8 mouse cellular contexts compared by ENCODE assay signal in genomic region chr4:151139053-151139840, GRCm38 (mm10). TPM values are rescaled to one million over a fixed set of nuclear protein-coding genes. Genes with fewer than 3 reads are reported as not detected.
DNase-seq lines count a peak whose midpoint lies in the region; ATAC-seq and TF ChIP-seq lines count a peak whose summit lies in the region.
"Had no signal": no experiment of that assay in that cellular context is flagged by ENCODE, and none has a peak within 500 bp of the region (broad histone marks: within the 10 kb centered on the region; RNA-seq: fewer than 3 reads in every experiment).

No protein-coding gene starts in this region.

- H3K27ac ChIP-seq in intestine, embryonic 16.5 days (ENCODE audit: low read length) = no peak overlapping the region
- peak overlapping the region; percentile 89 for H3K27ac ChIP-seq in midbrain, embryonic 10.5 days (replicated peaks)
- H3K27ac ChIP-seq in small intestine, adult 2 months (ENCODE audit: insufficient read depth, low read depth, low read length) = no peak overlapping the region

- no peak overlapping the region; the same call in 1 of the 2 replicates for H3K4me2 ChIP-seq in intestine, embryonic 16.5 days (ENCODE audit: low read depth, low read length)

- peak; percentile 80; the same call in 1 of the 2 replicates for TF ChIP-seq CTCF in small intestine, adult 2 months (IDR thresholded peaks at IDR 0.05; ENCODE audit: extremely low read depth, insufficient read length, insufficient replicate concordance, low read depth, low read length)

- TF ChIP-seq POLR2A in small intestine, adult 2 months (IDR thresholded peaks at IDR 0.05; ENCODE audit: low read depth, low read length) = no peak

- H3K9me3 ChIP-seq in intestine, embryonic 16.5 days (ENCODE audit: control insufficient read depth, low read length) = peaks cover under 1% of the 10 kb centered on the region; the same call in 1 of the 2 replicates
- peaks cover 11% of the 10 kb centered on the region for H3K9me3 ChIP-seq in midbrain, embryonic 10.5 days (replicated peaks)

- no peaks in the 10 kb centered on the region for H3K36me3 ChIP-seq in intestine, embryonic 16.5 days (ENCODE audit: control insufficient read depth, insufficient read depth, low read length)
- H3K36me3 ChIP-seq in midbrain, embryonic 10.5 days = no peaks in the 10 kb centered on the region
- H3K36me3 ChIP-seq in small intestine, adult 2 months (ENCODE audit: control insufficient read depth, insufficient read depth, low read length) = no peaks in the 10 kb centered on the region

- WGBS in intestine, embryonic 16.5 days = 11% methylated on average over 20 of the region's 20 CpGs
- 4% methylated on average over 20 of the region's 20 CpGs for WGBS in midbrain, embryonic 10.5 days
- 11% methylated on average over 20 of the region's 20 CpGs for WGBS in small intestine, adult 2 months

- no peak overlapping the region for H3K4me3 ChIP-seq in intestine, embryonic 16.5 days (ENCODE audit: low read length)
- peak overlapping the region; percentile 48 for H3K4me3 ChIP-seq in midbrain, embryonic 10.5 days
- H3K4me3 ChIP-seq in small intestine, adult 2 months (ENCODE audit: low read depth, low read length) = no peak overlapping the region
- H3K4me3 ChIP-seq: myocyte had no signal

- H3K4me1 ChIP-seq in intestine, embryonic 16.5 days (ENCODE audit: control insufficient read depth, insufficient read depth, low read length) = peaks cover 17% of the 10 kb centered on the region
- H3K4me1 ChIP-seq in midbrain, embryonic 10.5 days = peaks cover 48% of the 10 kb centered on the region
- no peaks in the 10 kb centered on the region; the same call in 1 of the 2 replicates for H3K4me1 ChIP-seq in small intestine, adult 2 months (ENCODE audit: control insufficient read depth, insufficient read depth, insufficient read length, low read length)

- peak; percentile 88 for DNase-seq in adrenal gland, postnatal 14 days
- peak; percentile 83 for DNase-seq in embryo, embryonic 9.5 days (ENCODE audit: extremely low spot score)
- peak; percentile 87 to 92 for DNase-seq in left cerebral cortex, postnatal 14 days (ENCODE audit: low spot score in 2 of 2)
- peak; percentile 87 for DNase-seq in midbrain, embryonic 10.5 days (ENCODE audit: low spot score)

- peak; percentile 72 for ATAC-seq in granulocyte monocyte progenitor cell, adult 5-6 weeks (replicated peaks; ENCODE audit: poor library complexity, severe bottlenecking)
- peak; percentile 25; the same call in 1 of the 2 replicates for ATAC-seq in intestine, embryonic 16.5 days

- intact Hi-C loops in left cerebral cortex, postnatal 14 days (cut with DNase I) = loop anchor here (1.0 to 5.0 kb wide), 2 partner anchors 37 to 66 kb away; no protein-coding TSS in a partner anchor

- H3K9ac ChIP-seq in intestine, embryonic 16.5 days (ENCODE audit: low read depth, low read length) = no peak overlapping the region

- H3K27me3 ChIP-seq in intestine, embryonic 16.5 days (replicated peaks; ENCODE audit: control insufficient read depth, insufficient read depth, low read length) = peaks cover 14% of the 10 kb centered on the region
- H3K27me3 ChIP-seq in midbrain, embryonic 10.5 days (ENCODE audit: low read depth, poor library complexity, severe bottlenecking) = peaks cover 57% of the 10 kb centered on the region
- peaks cover 14% of the 10 kb centered on the region for H3K27me3 ChIP-seq in small intestine, adult 2 months (ENCODE audit: control insufficient read depth, insufficient read depth, low read length)

RNA-seq across cellular contexts. Expression of gene Gm13090, which starts 49.9 kb away (rescaled TPM):
- total RNA-seq in adrenal gland, postnatal 14 days (2021) = not detected in 2 replicates
- not detected in 2 replicates for total RNA-seq in granulocyte monocyte progenitor cell, adult 5-6 weeks (2014; fragmentation: Nextera tagmentation)
- not detected in 2 replicates for total RNA-seq in granulocyte monocyte progenitor cell, adult 5-6 weeks (2017)
- polyA plus RNA-seq in intestine, embryonic 16.5 days (2015; fragmentation: Nextera tagmentation; extraction: Ambion mirVana) = not detected in 2 replicates
- not detected for total RNA-seq in left cerebral cortex, postnatal 14 days (2021)
- not detected in 2 replicates for polyA plus RNA-seq in midbrain, embryonic 10.5 days (2016; fragmentation: Nextera tagmentation; extraction: Ambion mirVana)
- polyA plus RNA-seq in small intestine, adult 2 months (2012; rRNA removed) = not detected in 2 replicates
- polyA plus RNA-seq: myocyte had no signal
